Comparison of ENCODE assay signal across 26 mouse cellular contexts in the genomic region with DNA sequence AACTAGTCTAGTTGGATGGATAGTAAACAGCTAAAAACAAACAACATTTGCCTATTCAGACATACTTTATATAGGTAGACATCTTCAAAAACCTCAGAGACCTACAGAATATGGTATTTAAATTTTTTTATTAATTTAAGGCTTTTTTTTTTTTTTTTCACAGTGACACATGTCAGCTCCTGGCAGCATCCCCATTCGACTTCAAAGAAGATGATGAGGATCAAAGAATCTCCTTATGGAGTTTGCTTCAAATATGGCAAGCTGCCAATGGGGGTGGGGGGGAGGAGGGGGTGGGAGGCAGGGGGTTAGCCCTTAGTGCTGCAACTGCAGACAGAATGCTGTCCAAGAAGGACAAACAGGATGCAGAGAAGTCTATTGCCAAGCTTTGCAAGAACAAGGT.
DNase-seq lines count a peak whose midpoint lies in the region; ATAC-seq and TF ChIP-seq lines count a peak whose summit lies in the region.
"Had no signal": no experiment of that assay in that cellular context is flagged by ENCODE, and none has a peak within 500 bp of the region (broad histone marks: within the 10 kb centered on the region; RNA-seq: fewer than 3 reads in every experiment).

No protein-coding gene starts in this region.

- H3K27me3 ChIP-seq in forebrain, embryonic 15.5 days, result no peaks in the 10 kb centered on the region
- H3K27me3 ChIP-seq in forebrain, embryonic 13.5 days, result no peaks in the 10 kb centered on the region
- H3K27me3 ChIP-seq in lung, embryonic 14.5 days (ENCODE audit: insufficient read depth, low read length), result no peaks in the 10 kb centered on the region
- H3K27me3 ChIP-seq in midbrain, postnatal 0 days (ENCODE audit: insufficient read depth, low read length), result no peaks in the 10 kb centered on the region
- no peaks in the 10 kb centered on the region for H3K27me3 ChIP-seq in midbrain, embryonic 10.5 days (ENCODE audit: low read depth, poor library complexity, severe bottlenecking)
- H3K27me3 ChIP-seq: embryonic facial prominence, embryonic 12.5 days; embryonic facial prominence, embryonic 15.5 days; heart, embryonic 15.5 days had no signal

- H3K4me3 ChIP-seq in forebrain, embryonic 15.5 days, result no peak overlapping the region
- no peak overlapping the region for H3K4me3 ChIP-seq in forebrain, embryonic 13.5 days
- H3K4me3 ChIP-seq in lung, embryonic 14.5 days (ENCODE audit: low read depth, low read length), result no peak overlapping the region
- H3K4me3 ChIP-seq in midbrain, postnatal 0 days (ENCODE audit: low read depth, low read length), result no peak overlapping the region
- H3K4me3 ChIP-seq in midbrain, embryonic 10.5 days, result no peak overlapping the region
- H3K4me3 ChIP-seq: embryonic facial prominence, embryonic 12.5 days; embryonic facial prominence, embryonic 15.5 days; heart, embryonic 12.5 days; heart, embryonic 15.5 days had no signal

- H3K4me2 ChIP-seq in forebrain, embryonic 15.5 days (replicated peaks), result no peak overlapping the region
- no peak overlapping the region for H3K4me2 ChIP-seq in forebrain, embryonic 13.5 days
- no peak overlapping the region for H3K4me2 ChIP-seq in lung, embryonic 14.5 days
- no peak overlapping the region for H3K4me2 ChIP-seq in midbrain, postnatal 0 days (ENCODE audit: low read depth, low read length, poor library complexity, severe bottlenecking)
- H3K4me2 ChIP-seq: embryonic facial prominence, embryonic 12.5 days; embryonic facial prominence, embryonic 15.5 days; heart, embryonic 12.5 days; heart, embryonic 15.5 days; hindbrain, embryonic 14.5 days had no signal

- DNase-seq in lung, embryonic 14.5 days, result peak; percentile 21
- DNase-seq in lung, postnatal 4 days, result no peak
- DNase-seq in midbrain, postnatal 0 days (ENCODE audit: low spot score), result peak; percentile 17
- no peak for DNase-seq in midbrain, embryonic 10.5 days (ENCODE audit: low spot score)
- DNase-seq: adrenal gland, postnatal 10 days; adrenal gland, postnatal 36 days; B cell, adult 2 months; cerebellum, adult 11 months; cerebellum, adult 2 months; cerebellum, adult 9-11 months; cerebellum, postnatal 25 days; gastrocnemius, postnatal 25 days; heart, adult 18-20 months; heart, postnatal 10 days; heart, postnatal 4 days had no signal

- ATAC-seq in forebrain, embryonic 15.5 days (replicated peaks), result no peak
- ATAC-seq in forebrain, embryonic 13.5 days, result no peak
- ATAC-seq in lung, embryonic 14.5 days (ENCODE audit: insufficient read depth), result no peak
- ATAC-seq in midbrain, postnatal 0 days (ENCODE audit: low FRiP score), result no peak
- ATAC-seq: hindbrain, postnatal 0 days; inflammation-experienced regulatory T-cells, adult 6 months; Patski had no signal

- H3K4me1 ChIP-seq in forebrain, embryonic 15.5 days, result peaks cover 7% of the 10 kb centered on the region
- no peaks in the 10 kb centered on the region for H3K4me1 ChIP-seq in forebrain, embryonic 13.5 days
- no peaks in the 10 kb centered on the region for H3K4me1 ChIP-seq in lung, embryonic 14.5 days (ENCODE audit: insufficient read depth)
- H3K4me1 ChIP-seq in midbrain, postnatal 0 days (ENCODE audit: insufficient read depth, low read length), result no peaks in the 10 kb centered on the region
- H3K4me1 ChIP-seq in midbrain, embryonic 10.5 days, result no peaks in the 10 kb centered on the region
- H3K4me1 ChIP-seq: embryonic facial prominence, embryonic 12.5 days; embryonic facial prominence, embryonic 15.5 days; heart, embryonic 12.5 days; heart, embryonic 15.5 days had no signal

- H3K9ac ChIP-seq in forebrain, embryonic 15.5 days (replicated peaks), result no peak overlapping the region
- no peak overlapping the region for H3K9ac ChIP-seq in forebrain, embryonic 13.5 days
- no peak overlapping the region for H3K9ac ChIP-seq in lung, embryonic 14.5 days
- no peak overlapping the region for H3K9ac ChIP-seq in midbrain, postnatal 0 days (replicated peaks; ENCODE audit: low read length, poor library complexity, severe bottlenecking)
- H3K9ac ChIP-seq: embryonic facial prominence, embryonic 12.5 days; embryonic facial prominence, embryonic 15.5 days; heart, embryonic 12.5 days; heart, embryonic 15.5 days; hindbrain, embryonic 14.5 days had no signal

- H3K36me3 ChIP-seq in forebrain, embryonic 15.5 days, result no peaks in the 10 kb centered on the region
- no peaks in the 10 kb centered on the region for H3K36me3 ChIP-seq in forebrain, embryonic 13.5 days (ENCODE audit: poor library complexity, severe bottlenecking)
- H3K36me3 ChIP-seq in lung, embryonic 14.5 days (ENCODE audit: insufficient read depth), result no peaks in the 10 kb centered on the region
- no peaks in the 10 kb centered on the region for H3K36me3 ChIP-seq in midbrain, postnatal 0 days (ENCODE audit: insufficient read depth, low read length)
- H3K36me3 ChIP-seq in midbrain, embryonic 10.5 days, result no peaks in the 10 kb centered on the region
- H3K36me3 ChIP-seq: embryonic facial prominence, embryonic 12.5 days; embryonic facial prominence, embryonic 15.5 days; G1E; heart, embryonic 12.5 days; heart, embryonic 15.5 days had no signal

- H3K27ac ChIP-seq in forebrain, embryonic 15.5 days (replicated peaks), result peak overlapping the region; percentile 57
- no peak overlapping the region; the same call in 1 of the 2 replicates for H3K27ac ChIP-seq in forebrain, embryonic 13.5 days
- H3K27ac ChIP-seq in lung, embryonic 14.5 days (ENCODE audit: low read depth), result no peak overlapping the region
- H3K27ac ChIP-seq in midbrain, postnatal 0 days (ENCODE audit: low read depth, low read length), result no peak overlapping the region
- no peak overlapping the region for H3K27ac ChIP-seq in midbrain, embryonic 10.5 days (replicated peaks)
- H3K27ac ChIP-seq: embryonic facial prominence, embryonic 12.5 days; embryonic facial prominence, embryonic 15.5 days; heart, embryonic 15.5 days; hindbrain, embryonic 14.5 days; hindbrain, postnatal 0 days had no signal

- 40% methylated on average over 1 of the region's 1 CpGs for WGBS in forebrain, embryonic 15.5 days
- WGBS in forebrain, embryonic 13.5 days, result 42% methylated on average over 1 of the region's 1 CpGs
- WGBS in lung, embryonic 14.5 days, result 26% methylated on average over 1 of the region's 1 CpGs
- WGBS in midbrain, postnatal 0 days, result 42% methylated on average over 1 of the region's 1 CpGs
- 58% methylated on average over 1 of the region's 1 CpGs for WGBS in midbrain, embryonic 10.5 days

- TF ChIP-seq CTCF in lung, embryonic 14.5 days (IDR thresholded peaks at IDR 0.05; ENCODE audit: low read depth), result no peak
- TF ChIP-seq CTCF in midbrain, postnatal 0 days (IDR thresholded peaks at IDR 0.05), result no peak

- H3K9me3 ChIP-seq in forebrain, embryonic 15.5 days, result no peaks in the 10 kb centered on the region
- no peaks in the 10 kb centered on the region for H3K9me3 ChIP-seq in forebrain, embryonic 13.5 days (replicated peaks)
- no peaks in the 10 kb centered on the region for H3K9me3 ChIP-seq in lung, embryonic 14.5 days (ENCODE audit: low read depth, low read length)
- H3K9me3 ChIP-seq in midbrain, postnatal 0 days (ENCODE audit: low read length), result no peaks in the 10 kb centered on the region
- no peaks in the 10 kb centered on the region for H3K9me3 ChIP-seq in midbrain, embryonic 10.5 days (replicated peaks)
- H3K9me3 ChIP-seq: embryonic facial prominence, embryonic 12.5 days; embryonic facial prominence, embryonic 15.5 days; G1E; heart, embryonic 12.5 days; heart, embryonic 15.5 days had no signal

Comparison
In these comparisons a context has a peak if more than half of its experiments do, and no peak if none do; other contexts are left out.
1. DNase-seq: peak in lung, embryonic 14.5 days (single experiment) and midbrain, postnatal 0 days (single experiment); none in lung, postnatal 4 days (0 of 2) and midbrain, embryonic 10.5 days (single experiment).